Mouse (Mus musculus): ENCODE measurements around the gene Atpif1. TPM values are rescaled to one million over a fixed set of nuclear protein-coding genes. Genes with fewer than 3 reads are reported as not detected.

Atpif1 gene
- polyA plus RNA-seq, 1 experiment from 2014 or later: 1,169 TPM

- Histone ChIP-seq H3K27ac (no peak overlapping the region), H3K4me1 (replicated peaks) (no peaks in the 10 kb centered on the region), H3K36me3 (peaks cover 99% of the 10 kb centered on the region), H3K4me3 (no peak overlapping the region), H3K9me3 (no peaks in the 10 kb centered on the region), H3K27me3 (ENCODE audit: insufficient read depth, poor library complexity, severe bottlenecking) (no peaks in the 10 kb centered on the region)
- peak; percentile 47 for DNase-seq (ENCODE audit: low spot score)
- WGBS: 57% methylated on average over 8 of the region's 8 CpGs
Observed at GRCm38 (mm10) chr4:132545851-132546250, 12.4 kb upstream of the Atpif1 start.

- H3K36me3 ChIP-seq: peaks cover 97% of the 10 kb centered on the region
- H3K4me1 ChIP-seq (replicated peaks): no peaks in the 10 kb centered on the region
Observed at GRCm38 (mm10) chr4:132542724-132543123, 9.3 kb upstream of the Atpif1 start.

DNA sequence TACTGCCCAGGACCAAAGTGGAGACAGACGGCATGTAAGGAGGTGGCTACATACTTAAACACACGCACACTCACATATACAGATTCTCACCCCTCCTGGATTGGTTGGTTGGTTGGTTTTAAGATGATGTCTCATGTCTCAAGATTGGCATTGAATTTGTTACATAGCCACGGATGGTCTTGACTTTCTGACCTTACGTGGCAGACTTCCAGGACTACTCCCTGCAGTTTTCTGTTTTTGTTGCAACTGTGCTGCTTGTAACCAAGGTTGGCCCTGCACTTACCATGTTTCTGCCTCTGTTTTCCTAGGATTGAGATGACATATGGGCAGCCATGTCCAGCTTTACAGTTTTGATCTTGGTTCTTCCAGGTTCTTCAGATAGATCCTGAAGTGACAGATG is 8.0 kb upstream of the Atpif1 start:
- no peaks in the 10 kb centered on the region for H3K9me3 ChIP-seq
- no peak overlapping the region for H3K27ac ChIP-seq
- peaks cover 11% of the 10 kb centered on the region for H3K4me1 ChIP-seq (replicated peaks)
- WGBS: 94% methylated on average over 4 of the region's 4 CpGs
- H3K4me3 ChIP-seq: no peak overlapping the region
- no peak for DNase-seq (ENCODE audit: low spot score)
- peaks cover 90% of the 10 kb centered on the region for H3K36me3 ChIP-seq
- no peaks in the 10 kb centered on the region for H3K27me3 ChIP-seq (ENCODE audit: insufficient read depth, poor library complexity, severe bottlenecking)

More at GRCm38 (mm10) chr4:132542724-132543123, 9.3 kb upstream of the Atpif1 start:
- Histone ChIP-seq H3K4me3 (no peak overlapping the region), H3K9me3 (no peaks in the 10 kb centered on the region), H3K27ac (no peak overlapping the region), H3K27me3 (ENCODE audit: insufficient read depth, poor library complexity, severe bottlenecking) (no peaks in the 10 kb centered on the region)
- 82% methylated on average over 1 of the region's 1 CpGs for WGBS
- no peak for DNase-seq (ENCODE audit: low spot score)

DNA sequence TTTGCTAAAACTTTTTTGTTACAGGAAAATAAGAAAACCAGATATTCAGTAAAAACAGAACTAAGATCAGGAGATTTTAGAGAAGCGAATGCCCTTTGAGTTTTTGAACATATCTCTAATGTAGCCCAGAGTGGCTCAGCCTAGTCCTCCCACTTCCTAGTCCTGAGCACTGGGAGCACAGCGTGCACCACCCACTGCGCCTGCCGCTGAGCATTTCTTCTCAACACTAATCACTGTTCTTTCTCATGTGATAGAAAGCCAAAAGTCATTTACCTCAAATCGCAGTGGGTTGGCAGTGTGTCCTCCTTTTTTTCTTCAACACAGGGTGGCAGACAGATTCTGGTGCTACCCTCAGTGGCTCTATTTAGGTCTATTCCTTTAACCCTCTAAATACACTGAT is 6.0 kb upstream of the Atpif1 start:
- WGBS: 94% methylated on average over 5 of the region's 5 CpGs
- Histone ChIP-seq H3K4me3 (no peak overlapping the region), H3K36me3 (peaks cover 72% of the 10 kb centered on the region), H3K27me3 (ENCODE audit: insufficient read depth, poor library complexity, severe bottlenecking) (no peaks in the 10 kb centered on the region), H3K4me1 (replicated peaks) (peaks cover 16% of the 10 kb centered on the region), H3K27ac (no peak overlapping the region), H3K9me3 (no peaks in the 10 kb centered on the region)
- no peak for DNase-seq (ENCODE audit: low spot score)

GRCm38 (mm10) chr4:132535406-132536121 is 2.1 kb upstream of the Atpif1 start, which contains the start of gene Dnajc8:
Gene Dnajc8, plus strand, starts transcription at chr4:132535550.
- under 1% methylated on average over 60 of the region's 60 CpGs for WGBS

DNA sequence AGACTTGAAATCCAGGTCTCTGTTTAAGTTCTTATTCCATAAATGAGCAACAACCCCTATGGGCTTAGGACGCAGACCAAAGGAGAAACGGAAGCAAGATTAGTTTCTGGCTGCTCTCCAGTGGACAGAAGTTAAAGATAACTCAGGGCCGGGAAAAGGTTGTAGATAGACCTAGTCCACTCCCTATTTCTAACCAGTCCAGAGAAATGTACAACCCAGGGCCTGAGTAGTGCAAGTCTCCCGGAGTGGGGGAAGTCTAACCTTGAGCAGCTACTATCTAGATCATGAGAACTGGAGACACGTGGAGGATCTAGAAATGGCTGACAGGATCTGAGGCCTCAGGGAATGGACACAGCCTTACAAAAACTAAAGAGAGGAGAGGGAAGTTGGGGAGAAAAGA is 963 bp downstream of the Atpif1 start:
- Histone ChIP-seq H3K36me3 (peaks cover 37% of the 10 kb centered on the region), H3K9me3 (no peaks in the 10 kb centered on the region; the same call in 1 of the 2 replicates), H3K4me3 (peak overlapping the region; percentile 86), H3K4me1 (replicated peaks) (peaks cover 43% of the 10 kb centered on the region), H3K27me3 (ENCODE audit: insufficient read depth, poor library complexity, severe bottlenecking) (no peaks in the 10 kb centered on the region), H3K27ac (peak overlapping the region; percentile 97)
- WGBS: 47% methylated on average over 5 of the region's 5 CpGs
- DNase-seq (ENCODE audit: low spot score): no peak

More at GRCm38 (mm10) chr4:132535406-132536121, 2.1 kb upstream of the Atpif1 start, which contains the start of gene Dnajc8:
- no peaks in the 10 kb centered on the region for H3K27me3 ChIP-seq (ENCODE audit: insufficient read depth, poor library complexity, severe bottlenecking)
- DNase-seq (ENCODE audit: low spot score): peak; percentile 93
- H3K36me3 ChIP-seq: peaks cover 46% of the 10 kb centered on the region
- no peaks in the 10 kb centered on the region for H3K9me3 ChIP-seq
- peaks cover 44% of the 10 kb centered on the region for H3K4me1 ChIP-seq (replicated peaks)
- peak within 1 kb of the TSS; percentile 97 for H3K27ac ChIP-seq
- H3K4me3 ChIP-seq: peak within 1 kb of the TSS; percentile 100

GRCm38 (mm10) chr4:132530033-132530804 is 3.2 kb downstream of the Atpif1 start:
- Histone ChIP-seq H3K9me3 (no peaks in the 10 kb centered on the region; the same call in 1 of the 2 replicates), H3K27me3 (ENCODE audit: insufficient read depth, poor library complexity, severe bottlenecking) (no peaks in the 10 kb centered on the region), H3K4me3 (no peak overlapping the region), H3K36me3 (peaks cover 33% of the 10 kb centered on the region), H3K27ac (no peak overlapping the region), H3K4me1 (replicated peaks) (peaks cover 27% of the 10 kb centered on the region)
- 93% methylated on average over 20 of the region's 20 CpGs for WGBS
- DNase-seq (ENCODE audit: low spot score): no peak

- Histone ChIP-seq H3K27me3 (ENCODE audit: insufficient read depth, poor library complexity, severe bottlenecking) (no peaks in the 10 kb centered on the region), H3K9me3 (no peaks in the 10 kb centered on the region; the same call in 1 of the 2 replicates), H3K4me1 (replicated peaks) (peaks cover 31% of the 10 kb centered on the region), H3K36me3 (peaks cover 33% of the 10 kb centered on the region), H3K27ac (no peak overlapping the region), H3K4me3 (no peak overlapping the region)
- DNase-seq (ENCODE audit: low spot score): no peak
- 88% methylated on average over 4 of the region's 4 CpGs for WGBS
Observed at GRCm38 (mm10) chr4:132529344-132529743, 4.1 kb downstream of the Atpif1 start.

- H3K27me3 ChIP-seq (ENCODE audit: insufficient read depth, poor library complexity, severe bottlenecking): no peaks in the 10 kb centered on the region
- H3K27ac ChIP-seq: no peak overlapping the region
- 93% methylated on average over 8 of the region's 8 CpGs for WGBS
- DNase-seq (ENCODE audit: low spot score): no peak
- no peak overlapping the region for H3K4me3 ChIP-seq
- peaks cover 33% of the 10 kb centered on the region for H3K36me3 ChIP-seq
- H3K9me3 ChIP-seq: no peaks in the 10 kb centered on the region; the same call in 1 of the 2 replicates
- H3K4me1 ChIP-seq (replicated peaks): peaks cover 25% of the 10 kb centered on the region
Observed at GRCm38 (mm10) chr4:132527917-132528522, 5.4 kb downstream of the Atpif1 start.

DNA sequence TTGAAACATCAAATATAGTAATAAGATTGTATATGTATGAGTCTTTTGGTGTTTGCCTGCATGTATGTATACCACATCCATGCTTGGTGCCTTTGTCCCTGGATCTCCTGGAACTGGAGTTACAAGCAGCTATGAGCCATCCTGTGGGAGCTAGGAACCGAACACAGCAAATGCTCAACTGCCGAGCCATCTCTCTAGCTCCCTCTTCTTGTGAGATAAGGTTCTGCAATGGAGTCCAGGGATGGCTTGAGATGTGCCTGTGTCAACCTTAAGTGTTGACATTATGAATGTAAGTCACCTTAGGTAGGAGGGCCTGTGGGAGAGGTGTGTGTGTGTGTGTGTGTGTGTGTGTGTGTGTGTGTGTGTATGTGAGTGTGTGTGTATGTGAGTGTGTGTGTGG is 6.8 kb downstream of the Atpif1 start:
- no peak overlapping the region for H3K4me3 ChIP-seq
- H3K27ac ChIP-seq: no peak overlapping the region
- no peaks in the 10 kb centered on the region; the same call in 1 of the 2 replicates for H3K9me3 ChIP-seq
- H3K4me1 ChIP-seq (replicated peaks): peaks cover 11% of the 10 kb centered on the region
- peaks cover 31% of the 10 kb centered on the region for H3K36me3 ChIP-seq
- no peaks in the 10 kb centered on the region for H3K27me3 ChIP-seq (ENCODE audit: insufficient read depth, poor library complexity, severe bottlenecking)
- no peak for DNase-seq (ENCODE audit: low spot score)
- 55% methylated on average over 2 of the region's 2 CpGs for WGBS

DNA sequence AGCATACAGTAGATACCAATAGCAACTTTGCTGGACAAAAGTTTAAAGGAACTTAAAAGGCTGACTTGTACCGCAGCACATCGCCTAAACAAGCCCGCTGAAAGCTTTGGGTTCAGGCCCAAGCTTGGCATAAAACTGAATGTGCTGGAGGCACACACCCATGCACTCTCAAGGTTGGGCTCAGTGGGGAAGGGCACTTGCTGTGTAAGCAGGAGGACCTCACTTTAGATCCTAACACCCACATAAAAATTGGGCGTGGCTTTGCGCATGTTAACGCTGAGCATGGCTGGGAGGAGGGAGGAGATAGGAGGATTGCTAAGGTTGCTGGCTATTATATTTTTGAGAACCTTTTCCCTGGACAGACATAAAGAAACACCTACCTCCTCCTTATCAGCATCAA is 8.7 kb downstream of the Atpif1 start:
- DNase-seq (ENCODE audit: low spot score): no peak
- H3K36me3 ChIP-seq: peaks cover 12% of the 10 kb centered on the region
- H3K9me3 ChIP-seq: no peaks in the 10 kb centered on the region
- H3K27ac ChIP-seq: peak overlapping the region; percentile 29; the same call in 1 of the 2 replicates
- whole genome bisulfite sequencing: 52% methylated on average over 6 of the region's 6 CpGs
- no peaks in the 10 kb centered on the region for H3K27me3 ChIP-seq (ENCODE audit: insufficient read depth, poor library complexity, severe bottlenecking)
- no peak overlapping the region for H3K4me3 ChIP-seq
- peaks cover 8% of the 10 kb centered on the region for H3K4me1 ChIP-seq (replicated peaks)

DNA sequence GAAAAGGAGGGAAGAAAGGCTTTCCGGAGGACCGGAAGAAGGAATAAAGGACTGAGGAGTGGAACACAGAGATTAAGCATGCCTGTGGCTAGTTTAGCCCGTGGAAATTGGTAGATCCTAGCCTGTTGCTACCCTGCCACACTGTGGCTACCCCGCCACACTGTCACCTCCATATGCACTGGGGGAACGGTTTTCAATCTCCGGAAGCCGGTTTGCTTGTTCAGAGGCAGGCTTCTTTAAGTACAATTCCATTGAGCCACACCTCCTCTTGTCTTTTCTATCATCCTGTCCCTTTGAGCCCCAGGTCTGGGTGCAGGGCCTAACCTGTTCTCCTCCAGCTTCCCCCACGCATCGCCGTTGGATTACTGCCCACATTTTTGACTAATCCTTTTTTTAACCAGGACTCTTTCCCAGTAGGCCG is 9.1 kb downstream of the Atpif1 start:
- DNase-seq (ENCODE audit: low spot score): no peak
- H3K27ac ChIP-seq: peak overlapping the region; percentile 29; the same call in 1 of the 2 replicates
- H3K27me3 ChIP-seq (ENCODE audit: insufficient read depth, poor library complexity, severe bottlenecking): no peaks in the 10 kb centered on the region
- 18% methylated on average over 11 of the region's 11 CpGs for WGBS
- no peak overlapping the region for H3K4me3 ChIP-seq
- H3K36me3 ChIP-seq: peaks cover 8% of the 10 kb centered on the region
- H3K4me1 ChIP-seq (replicated peaks): peaks cover 8% of the 10 kb centered on the region
- no peaks in the 10 kb centered on the region for H3K9me3 ChIP-seq

Measured in hindbrain, embryonic 10.5 days (tissue).